Mouse (Mus musculus) gastrocnemius, adult 18-20 months (tissue): ENCODE measurements around the gene Rtf2. TPM values are rescaled to one million over a fixed set of nuclear protein-coding genes. Genes with fewer than 3 reads are reported as not detected.

Source experiments
- DNase-seq: peaks from one replicate; pipeline ENCODE4 v3.0.0; 2021; ENCODE audit warnings: low spot score
- total RNA-seq, 2 experiments: library from RNA; stranded (reverse); gene quantifications; 2 replicates each; pipeline ENCODE4 v1.2.3; 2021

The Rtf2 gene
- total RNA-seq, 2 experiments from 2014 or later: 27.9 to 30.8 TPM

GRCm38 (mm10) chr2:172481654-172482385 is 41.5 kb downstream of the Rtf2 start:
- DNase-seq: no peak

GRCm38 (mm10) chr2:172483766-172484413 is 43.5 kb downstream of the Rtf2 start:
- DNase-seq: no peak

- no peak for DNase-seq
These were observed 44.5 kb downstream of the Rtf2 start for GRCm38 (mm10) chr2:172484696-172485370.

GRCm38 (mm10) chr2:172496736-172497345 is 56.5 kb downstream of the Rtf2 start:
- no peak for DNase-seq

GRCm38 (mm10) chr2:172498823-172499222 is 58.5 kb downstream of the Rtf2 start:
- DNase-seq: no peak

- no peak for DNase-seq
These were observed 60.5 kb downstream of the Rtf2 start for GRCm38 (mm10) chr2:172500752-172501316.

GRCm38 (mm10) chr2:172501341-172501740 is 61.0 kb downstream of the Rtf2 start:
- DNase-seq: peak; percentile 6

GRCm38 (mm10) chr2:172502168-172502567 is 61.8 kb downstream of the Rtf2 start:
- DNase-seq: no peak

- DNase-seq: no peak
These were observed 65.8 kb downstream of the Rtf2 start for GRCm38 (mm10) chr2:172506121-172506520.

GRCm38 (mm10) chr2:172510056-172510712 is 69.8 kb downstream of the Rtf2 start:
- DNase-seq: no peak

GRCm38 (mm10) chr2:172510899-172511298 is 70.5 kb downstream of the Rtf2 start:
- DNase-seq: no peak

- DNase-seq: no peak
These were observed 76.1 kb downstream of the Rtf2 start for GRCm38 (mm10) chr2:172516407-172516992.

Other genes with a start within 250 kb of the Rtf2 start
- not detected for gene Mc3r, start 192.1 kb upstream of the Rtf2 start, total RNA-seq
- gene Fam210b, start 95.0 kb upstream of the Rtf2 start, total RNA-seq: 1 to 10 TPM; 5.3 to 6.1 TPM
- 10 to 100 TPM in 1 of 2 experiments, 1 to 10 TPM in 1; 7.5 to 15.0 TPM for gene Aurka, start 70.0 kb upstream of the Rtf2 start, total RNA-seq
- gene Cstf1, start 69.9 kb upstream of the Rtf2 start, total RNA-seq: 10 to 100 TPM; 17.3 to 17.6 TPM
- gene Cass4, start 46.8 kb upstream of the Rtf2 start, total RNA-seq: under 1 TPM; 0.14 to 0.38 TPM
- not detected for gene Gcnt7, start 18.0 kb downstream of the Rtf2 start, total RNA-seq
- under 1 TPM in 1 of 2 experiments, not detected in 1; 0.34 TPM for gene Fam209, start 32.0 kb downstream of the Rtf2 start, total RNA-seq
- not detected for gene Tfap2c, start 109.0 kb downstream of the Rtf2 start, total RNA-seq